Comparison of ENCODE assay signal across 18 mouse cellular contexts in genomic region chr3:154548868-154549301, GRCm38 (mm10). TPM values are rescaled to one million over a fixed set of nuclear protein-coding genes. Genes with fewer than 3 reads are reported as not detected.
DNase-seq lines count a peak whose midpoint lies in the region; ATAC-seq and TF ChIP-seq lines count a peak whose summit lies in the region.
"Had no signal": no experiment of that assay in that cellular context is flagged by ENCODE, and none has a peak within 500 bp of the region (broad histone marks: within the 10 kb centered on the region; RNA-seq: fewer than 3 reads in every experiment).

No protein-coding gene starts in this region.

- H3K27ac ChIP-seq in hindbrain, embryonic 10.5 days: no peak overlapping the region
- H3K27ac ChIP-seq in hindbrain, postnatal 0 days: no peak overlapping the region
- no peak overlapping the region for H3K27ac ChIP-seq in midbrain, embryonic 14.5 days (replicated peaks; ENCODE audit: low read depth, low read length)
- no peak overlapping the region for H3K27ac ChIP-seq in midbrain, embryonic 16.5 days (ENCODE audit: low read length)
- 0 out of 2 replicates have a peak overlapping the region, but pooled peaks have one; percentile 59 for H3K27ac ChIP-seq in embryonic facial prominence, embryonic 11.5 days (replicated peaks; ENCODE audit: low read depth, low read length)
- no peak overlapping the region for H3K27ac ChIP-seq in neural tube, embryonic 12.5 days
- H3K27ac ChIP-seq: forebrain, embryonic 12.5 days; intestine, embryonic 15.5 days; stomach, postnatal 0 days had no signal

- no peak overlapping the region for H3K9ac ChIP-seq in hindbrain, postnatal 0 days (replicated peaks; ENCODE audit: low read length)
- H3K9ac ChIP-seq in midbrain, embryonic 14.5 days (replicated peaks; ENCODE audit: low read length): no peak overlapping the region
- no peak overlapping the region for H3K9ac ChIP-seq in midbrain, embryonic 16.5 days (ENCODE audit: low read depth, low read length)
- H3K9ac ChIP-seq in embryonic facial prominence, embryonic 11.5 days (replicated peaks; ENCODE audit: low read length): no peak overlapping the region
- H3K9ac ChIP-seq in neural tube, embryonic 12.5 days: no peak overlapping the region
- H3K9ac ChIP-seq: intestine, embryonic 15.5 days had no signal

- peaks cover 39% of the 10 kb centered on the region for H3K4me1 ChIP-seq in hindbrain, embryonic 10.5 days (replicated peaks)
- 0 out of 2 replicates have a peak, but pooled peaks cover 2% of the 10 kb centered on the region for H3K4me1 ChIP-seq in hindbrain, postnatal 0 days (ENCODE audit: insufficient read depth, low read length)
- H3K4me1 ChIP-seq in midbrain, embryonic 14.5 days (ENCODE audit: control insufficient read depth, insufficient read depth, low read length): peaks cover 19% of the 10 kb centered on the region
- H3K4me1 ChIP-seq in midbrain, embryonic 16.5 days (ENCODE audit: control insufficient read depth, insufficient read depth, low read length): peaks cover 8% of the 10 kb centered on the region
- H3K4me1 ChIP-seq in embryonic facial prominence, embryonic 11.5 days (ENCODE audit: control insufficient read depth, insufficient read depth, low read length): peaks cover 3% of the 10 kb centered on the region; the same call in 1 of the 2 replicates
- H3K4me1 ChIP-seq in neural tube, embryonic 12.5 days: peaks cover 20% of the 10 kb centered on the region

- no peaks in the 10 kb centered on the region for H3K9me3 ChIP-seq in hindbrain, embryonic 10.5 days
- H3K9me3 ChIP-seq in hindbrain, postnatal 0 days (ENCODE audit: low read length): no peaks in the 10 kb centered on the region
- H3K9me3 ChIP-seq in midbrain, embryonic 14.5 days (ENCODE audit: control insufficient read depth, low read length): no peaks in the 10 kb centered on the region
- no peaks in the 10 kb centered on the region for H3K9me3 ChIP-seq in midbrain, embryonic 16.5 days (replicated peaks; ENCODE audit: control insufficient read depth, low read length, poor library complexity, severe bottlenecking)
- no peaks in the 10 kb centered on the region for H3K9me3 ChIP-seq in embryonic facial prominence, embryonic 11.5 days (replicated peaks; ENCODE audit: control insufficient read depth, low read length)
- no peaks in the 10 kb centered on the region for H3K9me3 ChIP-seq in neural tube, embryonic 12.5 days
- H3K9me3 ChIP-seq: forebrain, embryonic 12.5 days; intestine, embryonic 15.5 days had no signal

- H3K36me3 ChIP-seq in hindbrain, embryonic 10.5 days: no peaks in the 10 kb centered on the region
- H3K36me3 ChIP-seq in hindbrain, postnatal 0 days (ENCODE audit: insufficient read depth, low read length): no peaks in the 10 kb centered on the region
- no peaks in the 10 kb centered on the region for H3K36me3 ChIP-seq in midbrain, embryonic 14.5 days (ENCODE audit: control insufficient read depth, insufficient read depth, low read length)
- H3K36me3 ChIP-seq in midbrain, embryonic 16.5 days (ENCODE audit: control insufficient read depth, insufficient read depth, low read length): no peaks in the 10 kb centered on the region
- H3K36me3 ChIP-seq in embryonic facial prominence, embryonic 11.5 days (replicated peaks; ENCODE audit: control insufficient read depth, insufficient read depth, low read depth, low read length): no peaks in the 10 kb centered on the region
- no peaks in the 10 kb centered on the region for H3K36me3 ChIP-seq in neural tube, embryonic 12.5 days
- H3K36me3 ChIP-seq: forebrain, embryonic 12.5 days; intestine, embryonic 15.5 days had no signal

- peaks cover 38% of the 10 kb centered on the region for H3K27me3 ChIP-seq in hindbrain, embryonic 10.5 days (ENCODE audit: insufficient read depth, poor library complexity, severe bottlenecking)
- no peaks in the 10 kb centered on the region for H3K27me3 ChIP-seq in hindbrain, postnatal 0 days (ENCODE audit: insufficient read depth, low read length)
- peaks cover 23% of the 10 kb centered on the region for H3K27me3 ChIP-seq in midbrain, embryonic 14.5 days (ENCODE audit: control insufficient read depth, insufficient read depth, low read length)
- peaks cover 6% of the 10 kb centered on the region for H3K27me3 ChIP-seq in midbrain, embryonic 16.5 days (ENCODE audit: control insufficient read depth, insufficient read depth, low read depth, low read length)
- H3K27me3 ChIP-seq in embryonic facial prominence, embryonic 11.5 days (ENCODE audit: control insufficient read depth, insufficient read depth, low read length): no peaks in the 10 kb centered on the region
- peaks cover 2% of the 10 kb centered on the region; the same call in 1 of the 2 replicates for H3K27me3 ChIP-seq in neural tube, embryonic 12.5 days (replicated peaks)

- 21% methylated on average over 8 of the region's 8 CpGs for WGBS in hindbrain, embryonic 10.5 days
- 39% methylated on average over 8 of the region's 8 CpGs for WGBS in hindbrain, postnatal 0 days
- WGBS in midbrain, embryonic 14.5 days: 27% methylated on average over 8 of the region's 8 CpGs
- WGBS in midbrain, embryonic 16.5 days: 34% methylated on average over 8 of the region's 8 CpGs
- WGBS in embryonic facial prominence, embryonic 11.5 days: 7% methylated on average over 8 of the region's 8 CpGs
- 4% methylated on average over 8 of the region's 8 CpGs for WGBS in neural tube, embryonic 12.5 days

- H3K4me3 ChIP-seq in hindbrain, embryonic 10.5 days: no peak overlapping the region
- H3K4me3 ChIP-seq in hindbrain, postnatal 0 days (ENCODE audit: low read length): no peak overlapping the region
- no peak overlapping the region for H3K4me3 ChIP-seq in midbrain, embryonic 14.5 days (replicated peaks; ENCODE audit: low read depth, low read length)
- no peak overlapping the region for H3K4me3 ChIP-seq in midbrain, embryonic 16.5 days (ENCODE audit: low read depth, low read length)
- no peak overlapping the region for H3K4me3 ChIP-seq in embryonic facial prominence, embryonic 11.5 days (ENCODE audit: low read depth, low read length)
- H3K4me3 ChIP-seq in neural tube, embryonic 12.5 days: no peak overlapping the region
- H3K4me3 ChIP-seq: forebrain, embryonic 12.5 days; intestine, embryonic 15.5 days had no signal

- no peak for ATAC-seq in hindbrain, postnatal 0 days
- ATAC-seq in midbrain, embryonic 14.5 days (ENCODE audit: low FRiP score, low TSS enrichment): no peak
- no peak for ATAC-seq in midbrain, embryonic 16.5 days
- ATAC-seq in embryonic facial prominence, embryonic 11.5 days (replicated peaks; ENCODE audit: insufficient number of reproducible peaks, low FRiP score, low TSS enrichment, low read depth): no peak
- ATAC-seq in neural tube, embryonic 12.5 days (ENCODE audit: low FRiP score, low read depth): no peak
- ATAC-seq: intestine, embryonic 15.5 days had no signal

- no peak overlapping the region for H3K4me2 ChIP-seq in hindbrain, postnatal 0 days (ENCODE audit: low read depth, low read length)
- no peak overlapping the region for H3K4me2 ChIP-seq in midbrain, embryonic 14.5 days (ENCODE audit: low read length)
- H3K4me2 ChIP-seq in midbrain, embryonic 16.5 days (ENCODE audit: low read length): no peak overlapping the region
- H3K4me2 ChIP-seq in embryonic facial prominence, embryonic 11.5 days (ENCODE audit: low read depth, low read length): no peak overlapping the region
- peak overlapping the region; percentile 12; the same call in 1 of the 2 replicates for H3K4me2 ChIP-seq in neural tube, embryonic 12.5 days (replicated peaks)
- H3K4me2 ChIP-seq: intestine, embryonic 15.5 days had no signal

- DNase-seq in hindbrain, embryonic 10.5 days (ENCODE audit: low spot score): peak; percentile 36
- no peak for DNase-seq in hindbrain, postnatal 0 days (ENCODE audit: low spot score)
- DNase-seq in midbrain, embryonic 14.5 days: peak; percentile 14
- DNase-seq in embryonic facial prominence, embryonic 11.5 days (ENCODE audit: low spot score): peak; percentile 63
- DNase-seq in liver: no peak
- DNase-seq in cerebellum, adult 9-11 months: no peak
- DNase-seq: cerebellum, adult 9-10 months; heart, adult 18-20 months; heart, postnatal 4 days; lung, adult 2 months; right cerebral cortex, adult 18-20 months; spleen, adult 18-20 months; thymus, postnatal 14 days had no signal

- no peak for TF ChIP-seq CTCF in hindbrain, postnatal 0 days (IDR thresholded peaks at IDR 0.05; ENCODE audit: low read depth)

RNA-seq across cellular contexts. Expression of gene Cryz, which starts 47.6 kb away (rescaled TPM):
- 14.9 and 20.9 TPM in 2 replicates for polyA plus RNA-seq in hindbrain, embryonic 10.5 days (2016; fragmentation: Nextera tagmentation; extraction: Ambion mirVana)
- 12.2 and 17.0 TPM in 2 replicates for total RNA-seq in hindbrain, postnatal 0 days (2014; rRNA removed)
- polyA plus RNA-seq in hindbrain, postnatal 0 days (2015; fragmentation: Nextera tagmentation; extraction: Ambion mirVana): 14.7 and 15.9 TPM in 2 replicates
- 10.7 and 13.9 TPM in 2 replicates for polyA plus RNA-seq in midbrain, embryonic 14.5 days (2014; fragmentation: Nextera tagmentation; extraction: Ambion mirVana)
- polyA plus RNA-seq in midbrain, embryonic 16.5 days (2015; fragmentation: Nextera tagmentation; extraction: Ambion mirVana): 10.6 and 12.9 TPM in 2 replicates
- polyA plus RNA-seq in embryonic facial prominence, embryonic 11.5 days (2014; fragmentation: Nextera tagmentation; extraction: Ambion mirVana): 30.5 TPM in 2 replicates
- 11.7 and 13.6 TPM in 2 replicates for polyA plus RNA-seq in neural tube, embryonic 12.5 days (2016; fragmentation: Nextera tagmentation; extraction: Ambion mirVana)

RNA-seq across cellular contexts. Expression of gene Tyw3, which starts 48.0 kb away (rescaled TPM):
- polyA plus RNA-seq in hindbrain, embryonic 10.5 days (2016; fragmentation: Nextera tagmentation; extraction: Ambion mirVana): 19.2 and 20.2 TPM in 2 replicates
- total RNA-seq in hindbrain, postnatal 0 days (2014; rRNA removed): 21.4 and 40.7 TPM in 2 replicates
- 8.1 and 10.8 TPM in 2 replicates for polyA plus RNA-seq in hindbrain, postnatal 0 days (2015; fragmentation: Nextera tagmentation; extraction: Ambion mirVana)
- 13.5 and 14.3 TPM in 2 replicates for polyA plus RNA-seq in midbrain, embryonic 14.5 days (2014; fragmentation: Nextera tagmentation; extraction: Ambion mirVana)
- polyA plus RNA-seq in midbrain, embryonic 16.5 days (2015; fragmentation: Nextera tagmentation; extraction: Ambion mirVana): 12.1 and 13.4 TPM in 2 replicates
- 23.1 and 23.4 TPM in 2 replicates for polyA plus RNA-seq in embryonic facial prominence, embryonic 11.5 days (2014; fragmentation: Nextera tagmentation; extraction: Ambion mirVana)
- polyA plus RNA-seq in neural tube, embryonic 12.5 days (2016; fragmentation: Nextera tagmentation; extraction: Ambion mirVana): 15.8 and 17.9 TPM in 2 replicates

Comparison
In these comparisons a context has a peak if more than half of its experiments do, and no peak if none do; other contexts are left out.
1. DNase-seq: peak in hindbrain, embryonic 10.5 days (single experiment), midbrain, embryonic 14.5 days (single experiment) and embryonic facial prominence, embryonic 11.5 days (single experiment); none in hindbrain, postnatal 0 days (single experiment), liver (single experiment) and cerebellum, adult 9-11 months (single experiment).